Mouse (Mus musculus): ENCODE measurements at regions not wholly inside any gene's neighbourhood (a gene's known extent, or its start where the extent isn't known, plus 50 kb on each side); places are given as distances from the start of the nearest gene placed in this dataset.

- H3K9me3 ChIP-seq (ENCODE audit: low read length) = no peaks in the 10 kb centered on the region
- H3K4me2 ChIP-seq (ENCODE audit: low read depth, low read length, poor library complexity, severe bottlenecking) = no peak overlapping the region
- ATAC-seq (ENCODE audit: low FRiP score) (no peak), DNase-seq (ENCODE audit: low spot score) (no peak)
- no peak; the same call in 1 of the 2 replicates for TF ChIP-seq CTCF (IDR thresholded peaks at IDR 0.05)
- no peak overlapping the region for H3K9ac ChIP-seq (replicated peaks; ENCODE audit: low read length, poor library complexity, severe bottlenecking)
- no peaks in the 10 kb centered on the region for H3K27me3 ChIP-seq (ENCODE audit: insufficient read depth, low read length)
- H3K36me3 ChIP-seq (ENCODE audit: insufficient read depth, low read length) = no peaks in the 10 kb centered on the region
- H3K4me1 ChIP-seq (ENCODE audit: insufficient read depth, low read length) = peaks cover 7% of the 10 kb centered on the region; the same call in 1 of the 2 replicates
- WGBS = 42% methylated on average over 3 of the region's 3 CpGs
- no peak overlapping the region for H3K27ac ChIP-seq (ENCODE audit: low read depth, low read length)
- H3K4me3 ChIP-seq (ENCODE audit: low read depth, low read length) = no peak overlapping the region
Measured at GRCm38 (mm10) chr4:153251943-153252342, 230.7 kb downstream of the Ajap1 start.

GRCm38 (mm10) chr4:153251311-153251710, 231.3 kb downstream of the Ajap1 start:
- Histone ChIP-seq H3K36me3 (ENCODE audit: insufficient read depth, low read length) (no peaks in the 10 kb centered on the region), H3K4me3 (ENCODE audit: low read depth, low read length) (no peak overlapping the region), H3K27me3 (ENCODE audit: insufficient read depth, low read length) (no peaks in the 10 kb centered on the region), H3K4me1 (ENCODE audit: insufficient read depth, low read length) (peaks cover 7% of the 10 kb centered on the region; the same call in 1 of the 2 replicates), H3K9me3 (ENCODE audit: low read length) (no peaks in the 10 kb centered on the region), H3K4me2 (ENCODE audit: low read depth, low read length, poor library complexity, severe bottlenecking) (no peak overlapping the region), H3K27ac (ENCODE audit: low read depth, low read length) (no peak overlapping the region), H3K9ac (replicated peaks; ENCODE audit: low read length, poor library complexity, severe bottlenecking) (no peak overlapping the region)
- peak; percentile 28 for DNase-seq (ENCODE audit: low spot score)
- ATAC-seq (ENCODE audit: low FRiP score) = no peak
- TF ChIP-seq CTCF (IDR thresholded peaks at IDR 0.05) = no peak
- 29% methylated on average over 8 of the region's 8 CpGs for WGBS

GRCm38 (mm10) chr4:153236680-153237079, 245.9 kb downstream of the Ajap1 start:
- no peak for TF ChIP-seq CTCF (IDR thresholded peaks at IDR 0.05)
- no peak for ATAC-seq (ENCODE audit: low FRiP score)
- no peaks in the 10 kb centered on the region for H3K27me3 ChIP-seq (ENCODE audit: insufficient read depth, low read length)
- no peak overlapping the region for H3K27ac ChIP-seq (ENCODE audit: low read depth, low read length)
- no peaks in the 10 kb centered on the region for H3K36me3 ChIP-seq (ENCODE audit: insufficient read depth, low read length)
- 12% methylated on average over 12 of the region's 12 CpGs for WGBS
- no peak for DNase-seq (ENCODE audit: low spot score)
- no peak overlapping the region for H3K9ac ChIP-seq (replicated peaks; ENCODE audit: low read length, poor library complexity, severe bottlenecking)
- H3K4me3 ChIP-seq (ENCODE audit: low read depth, low read length) = no peak overlapping the region
- H3K4me2 ChIP-seq (ENCODE audit: low read depth, low read length, poor library complexity, severe bottlenecking) = no peak overlapping the region
- no peaks in the 10 kb centered on the region for H3K4me1 ChIP-seq (ENCODE audit: insufficient read depth, low read length)
- no peaks in the 10 kb centered on the region for H3K9me3 ChIP-seq (ENCODE audit: low read length)

GRCm38 (mm10) chr4:153233762-153234161, 248.8 kb downstream of the Ajap1 start:
- Histone ChIP-seq H3K9ac (replicated peaks; ENCODE audit: low read length, poor library complexity, severe bottlenecking) (no peak overlapping the region), H3K4me2 (ENCODE audit: low read depth, low read length, poor library complexity, severe bottlenecking) (no peak overlapping the region), H3K36me3 (ENCODE audit: insufficient read depth, low read length) (no peaks in the 10 kb centered on the region), H3K4me1 (ENCODE audit: insufficient read depth, low read length) (no peaks in the 10 kb centered on the region), H3K27me3 (ENCODE audit: insufficient read depth, low read length) (no peaks in the 10 kb centered on the region), H3K9me3 (ENCODE audit: low read length) (no peaks in the 10 kb centered on the region), H3K27ac (ENCODE audit: low read depth, low read length) (no peak overlapping the region), H3K4me3 (ENCODE audit: low read depth, low read length) (no peak overlapping the region)
- DNase-seq (ENCODE audit: low spot score) (no peak), ATAC-seq (ENCODE audit: low FRiP score) (no peak)
- no peak for TF ChIP-seq CTCF (IDR thresholded peaks at IDR 0.05)
- WGBS = 72% methylated on average over 5 of the region's 5 CpGs

GRCm38 (mm10) chr4:153229221-153229620, 253.4 kb downstream of the Ajap1 start:
- Histone ChIP-seq H3K9ac (replicated peaks; ENCODE audit: low read length, poor library complexity, severe bottlenecking) (no peak overlapping the region), H3K4me2 (ENCODE audit: low read depth, low read length, poor library complexity, severe bottlenecking) (no peak overlapping the region), H3K27ac (ENCODE audit: low read depth, low read length) (no peak overlapping the region), H3K4me1 (ENCODE audit: insufficient read depth, low read length) (no peaks in the 10 kb centered on the region), H3K4me3 (ENCODE audit: low read depth, low read length) (no peak overlapping the region), H3K36me3 (ENCODE audit: insufficient read depth, low read length) (no peaks in the 10 kb centered on the region), H3K9me3 (ENCODE audit: low read length) (no peaks in the 10 kb centered on the region), H3K27me3 (ENCODE audit: insufficient read depth, low read length) (no peaks in the 10 kb centered on the region)
- WGBS = 64% methylated on average over 5 of the region's 5 CpGs
- ATAC-seq (ENCODE audit: low FRiP score) (no peak), DNase-seq (ENCODE audit: low spot score) (no peak)
- TF ChIP-seq CTCF (IDR thresholded peaks at IDR 0.05) = peak; percentile 43

- no peaks in the 10 kb centered on the region for H3K36me3 ChIP-seq (ENCODE audit: insufficient read depth, low read length)
- H3K27me3 ChIP-seq (ENCODE audit: insufficient read depth, low read length) = no peaks in the 10 kb centered on the region
- no peak for DNase-seq (ENCODE audit: low spot score)
- no peak overlapping the region for H3K4me3 ChIP-seq (ENCODE audit: low read depth, low read length)
- no peaks in the 10 kb centered on the region for H3K9me3 ChIP-seq (ENCODE audit: low read length)
- H3K27ac ChIP-seq (ENCODE audit: low read depth, low read length) = no peak overlapping the region
- no peak for ATAC-seq (ENCODE audit: low FRiP score)
- H3K4me2 ChIP-seq (ENCODE audit: low read depth, low read length, poor library complexity, severe bottlenecking) = no peak overlapping the region
- no peak for TF ChIP-seq CTCF (IDR thresholded peaks at IDR 0.05)
- H3K4me1 ChIP-seq (ENCODE audit: insufficient read depth, low read length) = no peaks in the 10 kb centered on the region
- 85% methylated on average over 13 of the region's 13 CpGs for WGBS
- no peak overlapping the region for H3K9ac ChIP-seq (replicated peaks; ENCODE audit: low read length, poor library complexity, severe bottlenecking)
Measured at GRCm38 (mm10) chr4:153227680-153228420, 254.8 kb downstream of the Ajap1 start.
